Mouse (Mus musculus) layer of hippocampus, adult 8-10 months (tissue): Measurements from ENCODE around the gene Vegfc. TPM values are rescaled to one million over a fixed set of nuclear protein-coding genes. Genes with fewer than 3 reads are reported as not detected.

ENCODE experiments used
- DNase-seq, 2 experiments: peaks; one replicate each; pipeline ENCODE4 v3.0.0; 2022; ENCODE audit warnings: low spot score in 2 of 2
- total RNA-seq, 4 experiments: library from RNA; stranded (reverse); gene quantifications; 2 replicates each; pipeline ENCODE4 v1.2.4; 2022

Vegfc gene
- total RNA-seq = 1 to 10 TPM; 2.3 to 3.5 (median 2.5) TPM

DNA sequence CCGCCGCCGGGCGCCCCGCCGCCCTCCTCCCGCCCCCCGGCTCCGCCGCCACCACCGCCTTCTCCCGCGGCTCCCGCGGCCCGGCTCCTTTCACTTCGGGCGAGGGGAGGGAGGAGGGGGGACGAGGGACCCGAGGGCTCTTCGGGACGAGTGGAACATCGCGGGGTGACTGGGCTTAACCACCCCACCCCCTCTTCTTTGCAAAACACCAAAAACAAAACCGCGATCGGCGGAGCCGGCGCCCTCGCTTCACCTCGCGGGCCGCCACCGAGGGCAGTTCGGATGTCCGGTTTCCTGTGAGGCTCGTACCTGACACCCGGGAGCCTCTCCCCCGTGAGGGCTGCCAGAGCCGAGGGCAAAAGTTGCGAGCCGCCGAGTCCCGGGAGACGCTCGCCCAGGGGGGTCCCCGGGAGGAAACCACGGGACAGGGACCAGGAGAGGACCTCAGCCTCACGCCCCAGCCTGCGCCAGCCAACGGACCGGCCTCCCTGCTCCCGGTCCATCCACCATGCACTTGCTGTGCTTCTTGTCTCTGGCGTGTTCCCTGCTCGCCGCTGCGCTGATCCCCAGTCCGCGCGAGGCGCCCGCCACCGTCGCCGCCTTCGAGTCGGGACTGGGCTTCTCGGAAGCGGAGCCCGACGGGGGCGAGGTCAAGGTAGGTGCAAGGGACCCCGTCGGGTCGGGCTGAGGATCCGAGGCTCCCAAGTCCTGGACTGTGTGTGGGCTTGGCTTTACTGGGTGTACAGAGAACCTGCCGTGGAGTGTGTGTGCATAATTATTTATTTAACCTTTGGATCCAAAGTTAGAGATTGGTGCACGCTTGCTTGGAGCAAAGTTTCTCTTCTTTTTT, at the start of gene Vegfc:
Vegfc (plus strand) TSS at position 336 of the 850 bp plus-strand sequence.
- DNase-seq = peak in 1 of 2 experiments; percentile 16

DNA sequence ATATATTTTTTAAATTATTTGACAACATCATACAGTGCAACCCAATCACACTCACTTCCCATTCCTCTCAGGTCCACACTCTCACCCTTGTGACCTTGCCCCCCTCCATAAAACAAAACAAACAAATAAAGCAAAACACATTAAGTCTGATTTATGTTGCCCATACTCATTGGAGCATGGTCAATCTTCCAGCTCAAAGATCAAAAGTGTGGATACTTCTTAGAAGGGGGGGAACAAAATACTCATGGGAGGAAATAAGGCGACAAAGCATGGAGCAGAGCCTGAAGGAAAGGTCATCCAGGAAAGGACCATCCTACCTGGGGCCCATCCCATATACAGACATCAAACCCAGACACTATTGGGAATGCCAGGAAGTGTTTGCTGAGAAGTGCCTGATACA, 42.8 kb upstream of the Vegfc start:
- no peak for DNase-seq

DNA sequence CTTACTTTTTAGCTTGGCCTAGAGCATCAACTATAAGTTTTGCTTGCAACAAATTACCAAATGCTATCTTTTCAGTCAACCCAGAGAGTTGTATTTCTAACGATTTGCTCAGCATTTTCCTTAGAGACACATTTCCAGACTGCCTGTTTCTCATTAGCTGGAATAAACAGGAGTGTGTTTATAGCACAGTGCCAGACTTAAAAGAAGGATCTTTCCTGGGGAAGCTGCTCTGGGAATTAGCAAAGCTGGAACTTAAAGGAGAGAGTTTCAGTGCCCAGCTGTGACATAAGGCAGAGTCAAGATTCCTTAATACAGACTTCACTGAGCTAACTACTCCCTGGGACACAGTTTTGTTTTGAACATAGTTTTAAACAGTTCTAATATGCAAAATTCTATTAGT, 34.8 kb upstream of the Vegfc start:
- DNase-seq = no peak

DNA sequence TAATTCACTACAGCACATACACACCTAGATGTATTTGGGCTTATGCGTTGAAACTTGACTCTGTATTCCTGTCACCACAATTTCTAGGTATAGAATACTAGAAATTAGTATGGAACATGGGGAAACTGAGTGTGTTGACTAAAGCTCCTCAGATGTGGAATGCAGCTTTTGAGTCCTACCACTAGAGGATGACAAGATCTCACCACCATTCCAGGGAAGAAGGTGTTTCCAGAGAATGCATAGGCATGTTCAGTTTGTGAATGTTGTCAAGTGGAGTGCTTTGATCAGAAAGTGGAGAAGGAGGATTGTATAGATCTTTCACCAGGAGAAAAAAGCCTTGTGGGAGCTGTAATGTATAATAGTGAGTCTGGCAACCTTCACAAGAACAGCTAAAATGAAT, 33.9 kb upstream of the Vegfc start:
- no peak for DNase-seq

DNA sequence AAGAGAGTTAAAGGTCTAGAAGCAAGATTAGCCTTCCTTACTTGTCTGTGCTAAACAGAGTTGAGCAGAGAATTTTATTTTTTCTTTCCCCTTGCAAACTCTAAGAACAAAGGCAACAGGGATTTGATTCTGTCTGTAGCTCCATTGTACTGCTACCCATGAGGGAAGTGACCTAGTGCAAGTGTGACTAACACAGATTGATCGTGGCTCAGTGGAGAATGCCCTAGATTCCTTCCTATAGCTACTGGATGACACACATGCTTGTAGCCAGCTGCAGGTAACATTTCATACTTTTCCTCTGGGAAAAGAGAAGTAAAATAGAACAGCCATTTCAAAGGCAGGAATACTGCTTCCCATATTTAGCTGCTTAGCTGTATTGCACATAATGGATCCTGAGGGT, 24.2 kb upstream of the Vegfc start:
- no peak for DNase-seq

DNA sequence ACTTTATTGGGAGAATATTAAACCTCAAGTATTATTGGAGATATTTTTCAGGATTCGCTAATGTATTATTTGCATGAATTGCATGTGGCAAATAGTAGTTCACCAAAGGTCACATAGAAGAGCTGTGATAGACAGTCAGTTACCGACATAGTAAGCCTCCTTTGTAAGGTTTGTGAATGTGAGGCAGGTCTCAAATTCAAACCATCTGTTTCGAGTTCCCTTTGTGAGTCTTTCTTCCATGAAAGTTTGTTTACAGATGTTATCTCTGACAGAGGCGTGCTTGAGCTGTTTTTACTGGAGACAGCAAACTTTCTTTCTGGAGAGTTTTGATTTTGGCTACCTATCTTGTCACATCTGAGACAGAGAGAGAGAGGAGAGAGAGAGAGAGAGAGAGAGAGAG, 11.9 kb upstream of the Vegfc start:
- DNase-seq = no peak

DNA sequence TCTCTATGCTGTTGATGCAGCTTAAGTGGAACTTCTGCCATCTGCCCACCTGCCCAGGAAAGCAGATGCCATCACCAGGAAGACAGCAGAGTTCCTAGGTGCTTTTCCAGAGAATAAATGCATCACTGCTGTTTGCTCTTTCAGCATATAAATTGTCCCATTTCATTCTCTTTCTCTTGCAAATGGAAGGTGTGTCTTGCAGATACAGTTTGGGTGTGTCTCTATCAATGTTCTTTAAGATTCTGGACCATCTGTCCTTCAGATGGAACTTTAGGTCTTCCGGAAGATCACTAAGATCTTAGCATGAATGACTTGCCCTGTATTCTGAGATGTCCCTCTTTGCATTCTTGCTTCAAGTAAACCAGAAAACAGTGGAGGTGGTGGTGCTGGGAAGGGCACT, 1.1 kb upstream of the Vegfc start:
- no peak for DNase-seq

DNA sequence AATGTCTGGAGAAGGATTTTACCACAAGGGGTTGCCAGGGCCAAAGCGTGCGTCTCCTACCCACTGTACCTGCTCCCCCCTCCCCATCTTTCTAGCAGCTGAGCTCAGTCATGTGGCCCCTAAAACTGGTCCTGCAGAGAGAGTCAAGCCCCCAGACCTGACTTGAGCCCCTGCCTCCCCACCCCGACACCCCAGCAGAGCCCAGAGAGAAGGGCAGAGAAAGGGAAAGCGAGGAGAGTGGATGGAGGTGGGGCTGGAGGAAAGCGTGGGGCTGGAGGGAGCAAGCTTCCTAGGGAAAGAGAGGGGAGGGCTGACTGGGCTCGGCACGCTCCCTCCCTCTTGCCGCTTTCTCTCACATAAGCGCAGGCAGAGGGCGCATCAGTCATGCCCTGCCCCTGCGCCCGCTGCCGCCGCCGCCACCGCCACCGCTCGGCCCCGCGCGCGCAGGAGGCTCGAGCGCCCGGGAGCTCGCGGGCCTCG, 575 bp upstream of the Vegfc start:
- peak in 1 of 2 experiments; percentile 13 for DNase-seq

DNA sequence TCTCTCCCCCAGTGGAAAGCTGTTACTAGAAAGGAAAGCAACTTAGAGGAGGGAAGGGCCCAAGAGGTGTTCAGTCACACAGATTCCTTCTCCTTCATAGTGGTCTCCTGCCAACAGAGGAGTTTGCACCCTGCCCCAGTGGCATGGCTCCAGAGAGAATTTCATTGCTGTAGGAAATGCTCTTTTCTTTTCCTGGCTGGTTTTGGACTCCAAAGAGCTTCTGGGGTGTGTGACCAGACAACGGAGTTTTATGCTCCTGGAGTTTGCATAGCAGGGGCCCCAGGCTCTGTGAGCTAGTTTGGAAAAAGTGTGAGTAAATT, 675 bp downstream of the Vegfc start:
- no peak for DNase-seq

DNA sequence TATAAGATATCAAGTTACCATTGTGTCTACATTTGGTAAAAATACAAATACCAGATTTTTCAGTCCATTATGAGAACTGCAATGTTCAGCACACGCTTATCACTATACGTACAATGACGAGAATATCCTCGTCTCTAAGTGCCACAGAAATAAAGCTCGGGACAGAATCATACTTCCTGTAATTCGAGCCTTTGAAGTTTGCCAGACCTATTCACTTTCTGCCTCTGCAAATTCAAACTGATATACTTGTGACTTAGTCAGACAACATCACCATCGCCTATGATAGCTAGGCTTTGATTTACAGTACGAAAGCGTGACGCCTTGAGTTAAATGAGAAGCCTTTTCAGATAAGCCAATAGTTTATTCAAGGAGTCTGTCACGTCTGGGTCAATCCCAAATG, 1.6 kb downstream of the Vegfc start:
- no peak for DNase-seq

DNA sequence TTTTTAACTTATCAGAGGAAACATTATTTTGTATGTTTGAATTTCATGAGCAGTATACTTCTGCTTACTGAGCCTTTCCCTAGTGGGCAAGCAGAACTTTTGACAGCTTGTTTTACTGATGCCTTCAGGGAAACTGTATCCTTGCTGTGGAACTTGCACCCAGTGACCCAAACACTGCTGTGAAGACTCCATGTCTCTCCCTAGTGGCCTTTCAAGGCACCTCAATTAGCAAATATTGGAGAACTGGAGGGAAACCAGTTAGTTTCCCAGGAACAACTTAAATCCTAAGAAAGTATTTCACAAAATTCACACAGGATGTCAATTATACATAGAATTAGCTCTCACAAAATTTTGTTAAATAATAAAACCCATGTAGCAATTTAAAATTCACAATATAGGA, 2.2 kb downstream of the Vegfc start:
- no peak for DNase-seq

DNA sequence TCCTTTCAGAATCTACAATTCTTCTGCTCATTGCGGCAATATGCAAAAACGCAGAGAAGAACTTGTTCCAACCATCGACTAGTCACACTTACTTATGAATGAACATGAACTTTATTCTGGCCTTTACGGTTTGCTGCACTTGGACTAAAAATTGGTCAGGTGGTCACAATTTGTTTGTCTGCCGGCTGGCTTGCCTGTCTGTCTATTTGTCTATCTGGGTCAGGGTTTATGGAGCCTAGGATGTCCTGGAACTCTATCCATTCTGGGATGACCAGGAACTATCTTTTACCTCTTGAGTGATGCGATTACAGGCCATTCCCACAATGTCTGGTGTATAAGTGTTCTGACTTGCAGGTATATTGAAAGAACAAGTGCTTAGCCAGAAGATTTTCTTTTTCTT, 8.5 kb downstream of the Vegfc start:
- DNase-seq = no peak

DNA sequence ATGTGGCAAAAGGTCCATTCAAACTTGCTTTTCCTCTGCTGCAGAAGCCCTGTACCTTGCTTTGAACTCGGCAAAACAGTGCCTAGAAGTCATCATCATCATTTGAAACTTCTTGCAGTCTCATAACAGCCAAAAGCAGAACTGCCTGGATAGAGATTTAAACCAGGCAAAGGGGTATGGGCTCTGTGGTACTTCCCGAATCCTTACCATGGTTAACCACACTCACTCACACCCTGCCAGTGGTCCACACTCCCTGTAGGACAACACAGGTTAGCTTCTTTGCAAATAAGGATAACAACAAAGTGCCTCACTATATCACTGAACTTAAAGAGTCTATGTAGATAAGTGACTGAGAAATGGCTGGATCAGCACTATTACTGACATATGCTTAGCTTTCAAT, 9.7 kb downstream of the Vegfc start:
- no peak for DNase-seq

DNA sequence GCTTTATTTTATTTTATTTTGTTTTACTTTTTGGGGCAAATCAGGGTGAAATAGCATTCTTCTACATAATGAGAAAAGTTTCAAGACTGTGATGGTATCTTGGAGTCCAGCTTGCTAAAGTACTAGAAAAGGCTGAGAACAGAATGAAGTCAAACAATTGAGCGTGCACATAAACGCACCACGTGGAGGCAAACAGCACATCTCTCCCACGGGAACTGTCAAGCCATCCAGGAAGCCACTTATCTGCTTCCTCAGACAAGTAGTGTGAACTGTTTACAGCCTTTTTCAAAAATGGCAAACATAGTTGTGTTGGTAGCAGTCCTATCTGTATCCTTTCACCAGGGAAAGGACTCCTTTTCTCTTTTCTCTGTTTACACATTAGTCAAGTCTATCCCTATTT, 11.8 kb downstream of the Vegfc start:
- DNase-seq = no peak

DNA sequence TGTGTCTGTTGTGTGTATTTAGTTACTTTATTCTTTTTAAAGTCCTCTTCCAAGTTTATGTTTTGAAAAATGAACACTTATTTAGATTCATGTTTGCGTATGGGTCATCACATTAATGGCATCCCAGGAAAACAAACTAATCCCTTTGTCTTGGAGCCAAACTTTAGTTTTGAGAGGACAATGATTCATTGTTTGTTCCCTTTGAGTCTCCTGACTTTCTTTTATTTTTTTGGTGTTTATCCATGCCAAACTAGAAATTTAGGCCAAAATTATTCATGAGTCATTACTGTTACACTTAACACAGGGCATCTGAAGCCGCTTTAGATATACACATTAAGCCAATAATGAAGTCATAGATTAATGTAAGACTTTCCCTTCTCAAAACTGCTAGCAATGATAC, 12.5 kb downstream of the Vegfc start:
- DNase-seq = no peak

DNA sequence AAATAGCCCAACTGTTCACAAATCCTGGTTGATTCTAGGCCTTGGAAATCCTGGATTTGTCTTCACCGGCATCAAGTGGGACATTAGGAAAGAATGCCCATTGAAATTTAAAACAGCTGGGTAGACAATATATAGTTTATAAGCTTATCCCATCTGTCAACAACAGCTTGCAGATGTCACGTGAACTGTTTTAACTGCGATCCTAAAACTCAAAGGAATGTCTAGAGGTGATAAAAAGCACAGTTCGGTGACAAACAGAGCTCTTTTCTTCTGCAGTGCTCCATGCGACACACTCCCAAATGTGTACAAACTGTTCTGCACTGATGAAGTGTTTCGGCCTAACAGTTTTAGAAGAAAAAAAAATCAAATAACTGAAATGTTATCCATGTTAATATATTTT, 22.7 kb downstream of the Vegfc start:
- no peak for DNase-seq

DNA sequence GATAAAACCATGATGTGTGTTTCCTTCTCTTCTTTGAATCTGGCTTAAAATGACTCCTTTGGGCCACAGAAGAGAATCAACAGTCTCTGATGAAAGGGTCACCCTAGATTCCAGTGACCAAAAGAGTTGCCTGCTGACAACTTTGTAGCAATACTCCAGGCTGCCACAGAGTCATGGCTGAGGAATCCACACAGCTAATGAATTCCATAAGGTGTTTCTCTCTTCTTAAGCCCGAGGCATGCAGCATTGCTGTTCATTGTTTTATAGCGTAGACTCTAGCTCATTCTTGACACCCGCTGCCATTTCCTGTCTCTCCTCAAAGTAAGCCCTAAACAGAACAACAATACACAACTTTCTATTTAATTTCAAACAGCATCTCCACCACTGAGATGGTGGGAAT, 37.2 kb downstream of the Vegfc start:
- no peak for DNase-seq

DNA sequence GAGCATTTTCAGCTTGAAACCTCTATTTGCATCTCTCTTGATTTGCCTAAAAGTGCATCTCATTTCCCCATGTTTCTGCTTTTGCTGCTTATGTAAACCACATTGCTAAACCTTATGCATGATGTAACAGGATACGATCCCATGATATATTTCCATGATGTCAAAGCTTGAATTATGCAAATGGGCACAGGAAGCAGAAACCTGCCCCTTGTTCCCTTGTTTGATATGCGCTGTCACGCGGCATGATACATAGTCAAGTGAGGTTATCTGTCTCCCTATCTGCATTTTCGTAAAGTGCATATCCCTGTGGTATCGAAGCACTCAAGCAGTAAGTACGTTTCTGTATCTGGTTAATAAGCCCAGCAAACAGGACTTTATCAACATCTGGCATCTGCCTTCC, 42.7 kb downstream of the Vegfc start:
- DNase-seq = no peak

DNA sequence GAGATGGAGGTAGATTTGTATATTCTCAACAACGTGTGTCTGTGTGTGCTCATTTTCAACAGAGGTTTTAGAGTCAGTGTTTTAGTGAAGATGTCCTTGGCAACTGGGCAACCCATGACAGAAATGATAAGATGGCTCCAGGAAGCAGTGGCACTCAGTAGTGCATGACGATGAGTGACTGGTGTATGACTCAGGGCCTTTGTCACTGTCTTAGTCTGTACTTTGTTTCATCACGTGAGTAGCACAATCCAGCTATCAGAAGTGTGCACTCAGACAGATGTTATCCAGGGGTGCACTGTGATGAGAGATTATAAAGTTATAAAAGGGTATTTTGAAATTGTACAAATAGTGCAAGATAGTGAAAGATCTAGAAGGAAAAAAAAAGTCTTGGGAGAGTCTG, 44.5 kb downstream of the Vegfc start:
- DNase-seq = no peak

DNA sequence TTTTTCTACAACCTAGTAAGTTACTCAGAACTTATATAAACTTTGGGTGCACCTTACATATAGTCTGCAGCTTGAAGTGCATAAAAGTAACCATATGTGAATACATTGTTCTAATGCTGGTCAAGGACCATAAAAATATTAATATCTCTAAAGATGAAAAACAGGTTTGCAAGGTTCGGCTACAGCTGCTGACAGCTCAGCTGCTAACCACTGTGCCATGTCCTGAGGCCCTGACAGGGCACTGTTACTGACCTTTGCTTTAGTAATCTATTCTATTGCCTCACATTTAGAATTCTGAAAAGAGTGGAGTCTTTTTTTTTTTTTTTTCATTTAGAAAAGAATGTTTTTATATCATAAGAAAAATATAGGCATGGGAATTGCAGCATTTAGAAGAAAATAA, 44.9 kb downstream of the Vegfc start:
- DNase-seq = no peak

DNA sequence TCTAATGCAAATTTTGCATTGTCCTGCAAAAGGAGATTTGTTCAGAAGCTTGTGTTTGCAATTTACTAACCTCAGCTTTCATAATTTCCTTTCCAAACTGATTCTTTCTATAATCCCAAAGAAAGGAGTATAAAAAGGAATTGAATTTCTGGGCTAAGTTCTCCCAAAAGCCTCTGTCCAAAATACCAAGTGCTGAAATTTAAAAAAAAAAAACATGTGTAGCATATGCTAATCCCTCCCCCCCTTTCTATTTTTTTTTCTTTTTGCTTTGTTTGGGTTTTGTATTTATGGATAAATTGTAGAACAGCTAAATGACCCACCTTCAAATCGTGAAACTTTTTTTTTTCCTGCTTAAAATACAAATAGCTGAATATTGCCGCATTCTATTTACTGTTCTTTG, 53.2 kb downstream of the Vegfc start:
- DNase-seq = no peak

DNA sequence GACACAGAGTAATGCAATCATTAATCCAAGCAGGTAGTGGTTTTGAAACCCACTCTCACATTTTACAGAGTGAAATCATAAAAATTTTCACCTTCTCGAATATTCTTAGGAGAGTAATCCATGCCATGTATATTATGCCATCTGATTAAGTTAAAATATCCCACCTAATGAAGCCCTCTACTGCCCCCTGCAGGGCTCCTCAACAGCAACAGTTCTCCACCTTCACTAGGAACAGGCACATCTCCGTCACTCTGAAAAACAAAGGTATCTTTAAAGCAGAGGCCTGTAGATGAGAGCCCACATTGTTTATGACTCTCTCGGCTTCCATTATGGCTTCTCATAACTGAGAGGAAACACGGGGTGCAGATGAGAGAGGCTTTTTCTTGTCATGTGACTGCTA, 75.8 kb downstream of the Vegfc start:
- peak; percentile 3 to 44 for DNase-seq

DNA sequence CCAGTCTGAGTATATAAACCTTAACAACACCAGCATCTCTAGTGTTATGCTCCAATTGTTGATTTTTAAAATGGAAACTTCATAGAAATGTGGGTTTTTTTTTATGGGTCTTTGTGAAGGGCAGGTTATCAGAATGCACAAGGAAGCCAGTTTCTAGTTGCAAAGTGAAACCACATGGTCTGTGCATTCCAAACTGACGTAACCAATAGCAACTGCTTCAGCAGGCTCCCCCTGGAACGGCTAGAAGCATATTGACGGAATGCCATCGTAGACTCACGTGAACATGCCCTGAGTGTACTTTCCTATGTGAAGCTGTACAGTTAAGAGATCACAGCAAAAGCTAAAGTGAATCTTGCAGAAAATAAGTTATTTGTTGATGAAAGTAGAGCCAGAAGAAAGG, 86.1 kb downstream of the Vegfc start:
- no peak for DNase-seq

DNA sequence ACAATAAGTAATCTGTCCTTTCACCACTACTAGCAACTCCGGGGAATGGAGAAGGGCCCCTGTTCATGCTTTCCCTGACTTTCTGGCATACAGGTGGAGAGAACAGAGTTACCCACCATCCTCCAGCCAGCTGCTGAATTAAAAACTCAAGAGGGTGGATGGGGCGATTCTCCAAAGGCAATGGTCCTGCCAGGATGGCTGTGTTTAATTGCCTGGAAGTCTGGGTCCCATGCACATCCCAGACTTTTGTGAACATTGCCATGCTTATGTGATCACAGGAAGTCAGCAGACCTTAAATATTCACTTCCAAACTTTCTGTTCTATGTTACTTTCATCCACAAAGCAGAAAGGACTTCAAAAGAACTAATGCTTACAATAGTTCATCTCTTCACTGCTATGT, 107.9 kb downstream of the Vegfc start:
- DNase-seq = no peak
